Mouse (Mus musculus): ENCODE measurements around the gene Naa80.
A peak's percentile ranks its signal among the peaks of the same experiment; 100 is the strongest.

The Naa80 gene

GRCm38 (mm10) chr9:107578587-107578986 is at the start of gene Naa80:
TSS of gene Naa80 (plus strand) at chr9:107578887.
- no peak for DNase-seq (ENCODE audit: low spot score in 2 of 2)

DNA sequence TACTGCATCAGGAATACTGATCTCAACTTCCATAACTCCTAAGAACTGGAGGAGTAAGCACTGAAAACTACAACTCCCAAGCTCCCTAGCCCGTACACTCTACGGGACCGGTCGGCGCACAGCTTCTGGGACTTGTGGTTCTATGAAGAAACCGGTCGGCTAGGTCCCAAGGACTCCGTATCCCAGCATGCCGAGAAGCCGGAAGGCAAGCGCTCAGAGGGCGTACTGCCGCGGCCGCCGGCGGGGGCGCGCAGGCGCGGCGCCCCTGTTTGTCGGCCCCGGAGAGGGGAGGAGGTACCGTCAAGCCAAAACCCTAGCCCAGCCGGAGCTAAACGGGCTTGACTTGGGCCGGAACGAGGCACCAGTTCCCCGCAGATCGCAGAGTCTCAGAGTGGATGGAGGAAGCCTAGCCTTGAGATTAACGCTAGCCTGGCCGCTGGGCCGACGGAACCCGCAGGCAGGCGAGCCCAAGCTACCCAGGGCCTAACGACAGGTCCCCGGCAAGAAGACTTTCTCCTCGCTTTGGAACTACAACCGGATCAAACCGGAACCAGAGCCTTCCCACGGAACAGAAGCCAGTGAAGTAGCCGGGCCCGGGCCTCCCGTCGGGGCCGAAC is 44.8 kb upstream of the Naa80 start, which contains the start of gene Tmem115:
Gene Tmem115 (plus strand): TSS at position 155 of the 617 bp plus-strand sequence.
- peak; percentile 80 to 92 for DNase-seq (ENCODE audit: low spot score in 2 of 2)

DNA sequence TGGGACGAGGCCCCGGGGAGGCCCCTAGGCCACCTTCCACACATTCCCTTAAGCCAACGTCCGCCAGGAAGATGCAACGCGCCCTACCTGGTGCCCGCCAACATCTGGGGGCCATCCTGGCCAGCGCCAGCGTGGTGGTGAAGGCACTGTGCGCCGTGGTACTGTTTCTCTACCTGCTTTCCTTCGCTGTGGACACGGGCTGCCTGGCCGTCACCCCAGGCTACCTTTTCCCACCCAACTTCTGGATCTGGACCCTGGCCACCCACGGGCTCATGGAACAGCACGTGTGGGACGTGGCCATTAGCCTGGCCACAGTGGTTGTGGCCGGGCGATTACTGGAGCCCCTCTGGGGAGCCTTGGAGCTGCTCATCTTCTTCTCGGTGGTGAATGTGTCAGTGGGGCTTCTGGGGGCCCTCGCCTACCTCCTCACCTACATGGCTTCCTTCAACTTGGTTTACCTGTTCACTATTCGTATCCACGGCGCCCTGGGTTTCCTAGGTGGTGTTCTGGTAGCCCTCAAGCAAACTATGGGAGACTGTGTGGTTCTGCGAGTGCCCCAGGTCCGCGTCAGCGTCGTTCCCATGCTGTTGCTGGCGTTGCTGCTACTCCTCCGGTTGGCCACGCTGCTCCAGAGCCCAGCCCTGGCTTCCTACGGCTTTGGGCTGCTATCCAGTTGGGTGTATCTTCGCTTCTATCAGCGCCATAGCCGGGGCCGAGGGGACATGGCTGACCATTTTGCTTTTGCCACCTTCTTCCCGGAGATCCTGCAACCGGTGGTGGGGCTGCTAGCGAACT is 44.1 kb upstream of the Naa80 start:
- no peak for DNase-seq (ENCODE audit: low spot score in 2 of 2)

DNA sequence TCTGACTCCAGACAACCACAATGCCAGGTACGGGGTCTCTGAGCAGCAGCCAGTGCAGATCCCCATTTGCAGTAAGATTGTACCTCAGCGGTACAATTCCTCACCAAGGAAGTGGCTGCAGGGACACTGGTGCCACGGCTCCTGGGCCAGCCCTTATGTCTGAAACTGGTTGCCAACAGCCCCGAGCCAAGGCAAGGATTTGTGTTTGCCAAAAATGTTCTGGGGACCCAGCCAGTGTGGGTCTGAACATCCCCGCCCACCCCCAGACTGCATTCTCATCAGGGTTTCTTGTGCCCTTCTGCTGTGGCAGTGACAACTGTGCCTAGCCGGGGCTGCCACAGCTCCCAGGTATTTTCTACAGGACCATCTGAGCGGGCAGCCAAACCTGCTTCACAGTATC is 40.5 kb upstream of the Naa80 start:
- no peak for DNase-seq (ENCODE audit: low spot score in 2 of 2)

- DNase-seq (ENCODE audit: low spot score in 2 of 2): no peak
These were observed 40.0 kb upstream of the Naa80 start for GRCm38 (mm10) chr9:107538711-107539110.

GRCm38 (mm10) chr9:107539940-107540339 is 38.7 kb upstream of the Naa80 start:
- DNase-seq (ENCODE audit: low spot score in 2 of 2): no peak

GRCm38 (mm10) chr9:107540420-107540819 is 38.3 kb upstream of the Naa80 start:
- DNase-seq (ENCODE audit: low spot score in 2 of 2): no peak

- DNase-seq (ENCODE audit: low spot score in 2 of 2): no peak
These were observed 37.7 kb upstream of the Naa80 start for GRCm38 (mm10) chr9:107541005-107541404.

DNA sequence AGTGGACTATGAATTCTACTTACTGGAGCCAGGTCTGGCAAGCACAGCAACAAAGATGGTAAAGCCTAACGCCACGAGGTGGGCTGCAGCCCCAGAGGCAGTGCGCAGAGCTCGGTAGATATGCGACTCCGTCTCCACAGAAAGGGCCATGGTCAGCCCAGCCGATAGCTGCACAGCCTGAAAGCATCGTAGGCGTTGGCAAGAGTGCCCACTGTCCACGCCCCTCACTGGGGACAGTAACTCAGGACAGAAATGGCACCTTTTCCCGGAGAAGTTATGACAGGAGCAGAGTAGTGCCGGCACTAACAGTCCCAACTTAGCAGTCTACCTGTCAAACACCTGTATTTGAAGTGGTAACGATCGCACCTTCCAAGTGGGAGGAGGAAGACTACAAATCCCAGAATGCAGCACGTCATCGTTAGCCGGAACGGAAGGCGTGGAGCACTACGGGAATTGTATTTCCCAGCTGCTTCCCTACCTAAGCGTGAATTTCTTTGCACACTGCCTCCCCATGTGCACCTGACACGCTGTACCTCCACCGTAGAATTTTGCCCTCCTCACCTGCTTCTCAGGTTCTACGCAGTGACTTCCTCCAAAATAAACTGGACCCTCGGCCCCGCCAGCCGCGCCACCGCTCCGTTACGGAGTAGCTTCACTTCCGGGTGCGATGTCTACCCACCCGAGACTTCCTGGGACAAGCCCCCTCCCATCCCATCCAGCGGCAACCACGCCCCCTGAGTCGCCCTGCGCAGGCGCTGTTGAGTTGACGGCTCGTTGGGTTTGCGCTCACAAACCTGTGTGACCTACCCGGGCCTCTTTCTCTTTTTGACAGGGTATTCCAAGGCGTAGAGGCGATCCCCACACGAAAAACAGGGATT is 37.0 kb upstream of the Naa80 start, which contains the start of the genes Cyb561d2 and Nprl2:
Gene Cyb561d2 (minus strand): TSS at position 720 of the 878 bp plus-strand sequence.
Gene Nprl2 (plus strand): TSS at position 753 of the 878 bp plus-strand sequence.
- peak; percentile 92 for DNase-seq (ENCODE audit: low spot score in 2 of 2)

- no peak for DNase-seq (ENCODE audit: low spot score in 2 of 2)
These were observed 36.4 kb upstream of the Naa80 start for GRCm38 (mm10) chr9:107542352-107542686.

GRCm38 (mm10) chr9:107542721-107543120 is 36.0 kb upstream of the Naa80 start:
- DNase-seq (ENCODE audit: low spot score in 2 of 2): no peak

GRCm38 (mm10) chr9:107543299-107543698 is 35.4 kb upstream of the Naa80 start:
- DNase-seq (ENCODE audit: low spot score in 2 of 2): no peak

GRCm38 (mm10) chr9:107544196-107544700 is 34.4 kb upstream of the Naa80 start:
- DNase-seq (ENCODE audit: low spot score in 2 of 2): no peak

DNA sequence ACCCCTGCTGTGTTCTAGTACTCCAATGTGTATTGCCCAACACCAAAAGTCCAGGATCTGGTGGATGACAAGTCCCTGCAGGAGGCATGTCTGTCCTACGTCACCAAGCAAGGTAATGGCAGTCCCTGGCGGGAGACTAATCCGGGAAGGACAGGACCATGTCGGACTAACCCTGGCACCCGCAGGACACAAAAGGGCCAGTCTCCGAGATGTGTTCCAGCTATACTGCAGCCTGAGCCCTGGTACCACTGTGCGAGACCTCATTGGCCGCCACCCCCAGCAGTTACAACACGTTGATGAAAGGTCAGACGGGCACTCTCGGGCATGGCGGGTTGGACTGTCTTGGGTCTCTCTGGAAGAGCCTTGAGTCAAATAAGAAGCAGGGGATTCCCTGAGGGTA is 34.0 kb upstream of the Naa80 start:
- DNase-seq (ENCODE audit: low spot score in 2 of 2): no peak

DNA sequence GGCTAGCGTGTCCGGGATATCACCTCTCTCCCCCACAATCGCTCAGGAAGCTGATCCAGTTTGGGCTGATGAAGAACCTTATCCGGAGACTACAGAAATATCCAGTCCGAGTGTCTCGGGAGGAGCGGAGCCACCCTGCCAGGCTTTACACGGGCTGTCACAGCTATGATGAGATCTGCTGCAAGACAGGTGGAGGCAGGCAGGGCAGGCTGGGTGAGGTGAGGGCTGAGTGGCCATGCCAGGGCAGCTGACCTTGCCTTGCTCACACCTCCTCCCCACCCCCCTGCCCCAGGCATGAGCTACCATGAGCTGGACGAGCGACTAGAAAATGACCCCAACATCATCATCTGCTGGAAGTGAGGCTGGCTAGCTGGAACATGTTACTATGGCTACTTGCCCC is 33.5 kb upstream of the Naa80 start:
- no peak for DNase-seq (ENCODE audit: low spot score in 2 of 2)

- no peak for DNase-seq (ENCODE audit: low spot score in 2 of 2)
These were observed 33.1 kb upstream of the Naa80 start for GRCm38 (mm10) chr9:107545602-107546001.

GRCm38 (mm10) chr9:107547026-107547425 is 31.7 kb upstream of the Naa80 start, which contains the start of gene Zmynd10:
TSS of gene Zmynd10 (plus strand) at chr9:107547298.
- peak; percentile 58 to 79 for DNase-seq (ENCODE audit: low spot score in 2 of 2)

- DNase-seq (ENCODE audit: low spot score in 2 of 2): no peak
These were observed 30.7 kb upstream of the Naa80 start for GRCm38 (mm10) chr9:107547957-107548356.

- no peak for DNase-seq (ENCODE audit: low spot score in 2 of 2)
These were observed 29.9 kb upstream of the Naa80 start for GRCm38 (mm10) chr9:107548820-107549219.

- DNase-seq (ENCODE audit: low spot score in 2 of 2): no peak
These were observed 29.2 kb upstream of the Naa80 start for GRCm38 (mm10) chr9:107549297-107550074.

- no peak for DNase-seq (ENCODE audit: low spot score in 2 of 2)
These were observed 28.1 kb upstream of the Naa80 start for GRCm38 (mm10) chr9:107550491-107551116.

Data from urinary bladder, adult 18-20 months (tissue).